ENCODE assay signal across 8 mouse cellular contexts in the genomic region with DNA sequence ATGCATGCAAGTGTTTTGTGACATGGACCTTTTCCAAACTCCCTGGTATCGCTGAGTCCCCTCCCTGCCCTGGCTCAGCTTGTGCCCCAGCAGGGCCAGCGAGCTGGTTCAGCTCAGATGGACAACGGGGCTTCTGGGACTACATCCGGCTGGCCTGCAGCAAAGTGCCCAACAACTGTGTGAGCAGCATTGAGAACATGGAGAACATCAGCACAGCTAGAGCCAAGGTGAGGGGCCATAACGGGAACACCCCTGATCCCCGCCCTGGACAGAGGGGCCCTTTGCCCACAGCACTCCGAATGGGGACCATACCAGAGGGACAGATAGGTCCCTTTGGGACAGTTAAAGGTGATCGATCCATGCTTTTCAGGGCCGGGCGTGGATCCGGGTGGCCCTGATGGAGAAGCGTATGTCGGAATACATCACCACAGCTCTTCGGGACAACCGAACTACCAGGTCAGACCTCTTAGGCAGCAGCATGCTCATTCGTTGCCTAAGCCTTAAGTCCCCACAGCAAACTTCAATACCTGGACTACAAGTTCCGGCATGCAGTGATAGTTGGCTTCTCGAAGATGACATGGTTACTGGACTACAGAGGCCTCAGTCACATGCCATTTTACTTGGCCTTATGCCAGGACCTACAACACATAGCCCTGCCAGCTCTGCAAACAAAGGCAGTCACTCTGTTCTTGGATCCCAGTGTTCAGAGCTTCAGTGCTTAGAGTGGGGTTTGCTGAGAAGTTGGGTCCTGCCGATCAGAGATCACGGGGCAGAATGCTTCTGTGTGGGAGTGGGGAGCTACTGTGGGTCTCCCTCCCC. TPM values are rescaled to one million over a fixed set of nuclear protein-coding genes. Genes with fewer than 3 reads are reported as not detected.
A peak's percentile ranks its signal among the peaks of the same experiment; 100 is the strongest.
DNase-seq lines count a peak whose midpoint lies in the region; ATAC-seq lines count a peak whose summit lies in the region.
"Had no signal": no experiment of that assay in that cellular context is flagged by ENCODE, and none has a peak within 500 bp of the region (broad histone marks: within the 10 kb centered on the region; RNA-seq: fewer than 3 reads in every experiment).

No protein-coding gene starts in this region.

- peak; percentile 74 for DNase-seq in layer of hippocampus, adult 11-12 months (ENCODE audit: low spot score)
- no peak for DNase-seq in layer of hippocampus, adult 9-10 months (ENCODE audit: low spot score)
- peak; percentile 80 for DNase-seq in MN1 (ENCODE audit: low spot score)
- DNase-seq in cerebellum, adult 11 months, result peak; percentile 64
- DNase-seq in layer of hippocampus, adult 8-10 months (ENCODE audit: low spot score in 2 of 2), result peak; percentile 56 to 71
- no peak for DNase-seq in urinary bladder, postnatal 25 days (ENCODE audit: low spot score)

- no peak for ATAC-seq in megakaryocyte progenitor cell, adult 5-6 weeks (replicated peaks; ENCODE audit: poor library complexity)

RNA-seq across cellular contexts. Expression of gene Rundc3a, which starts 5.0 kb away (rescaled TPM):
- total RNA-seq in layer of hippocampus, adult 8-10 months (2022), result 100 to 1,000 TPM; 420 to 453 (median 428) TPM
- total RNA-seq in megakaryocyte progenitor cell, adult 5-6 weeks (2015), result not detected in 2 replicates
- not detected in 2 replicates for total RNA-seq in megakaryocyte progenitor cell, adult 5-6 weeks (2017)
- total RNA-seq: heart, postnatal 25 days had no signal

RNA-seq across cellular contexts. Expression of gene Slc25a39, which starts 9.5 kb away (rescaled TPM):
- total RNA-seq in layer of hippocampus, adult 8-10 months (2022), result 10 to 100 TPM; 62.0 to 72.4 (median 64.6) TPM
- total RNA-seq in megakaryocyte progenitor cell, adult 5-6 weeks (2015), result 95.5 and 124 TPM in 2 replicates
- total RNA-seq in megakaryocyte progenitor cell, adult 5-6 weeks (2017), result 48.7 and 52.7 TPM in 2 replicates

RNA-seq across cellular contexts. Expression of gene Grn, which starts 31.9 kb away (rescaled TPM):
- total RNA-seq in layer of hippocampus, adult 8-10 months (2022), result 100 to 1,000 TPM in 2 of 4 experiments, 10 to 100 TPM in 2; 61.9 to 191 (median 114) TPM
- 119 and 136 TPM in 2 replicates for total RNA-seq in megakaryocyte progenitor cell, adult 5-6 weeks (2015)
- total RNA-seq in megakaryocyte progenitor cell, adult 5-6 weeks (2017), result 44.0 and 45.4 TPM in 2 replicates

RNA-seq across cellular contexts. Expression of gene Slc4a1, which starts 32.2 kb away (rescaled TPM):
- total RNA-seq in layer of hippocampus, adult 8-10 months (2022), result under 1 TPM in 2 of 4 experiments, not detected in 2; 0.10 to 0.11 TPM
- 1.1 and 2.0 TPM in 2 replicates for total RNA-seq in megakaryocyte progenitor cell, adult 5-6 weeks (2015)
- total RNA-seq in megakaryocyte progenitor cell, adult 5-6 weeks (2017), result 0.61 and 0.62 TPM in 2 replicates

RNA-seq across cellular contexts. Expression of gene Fam171a2, which starts 49.3 kb away (rescaled TPM):
- 10 to 100 TPM; 77.6 to 94.7 (median 85.7) TPM for total RNA-seq in layer of hippocampus, adult 8-10 months (2022)
- 0.05 and 0.07 TPM in 2 replicates for total RNA-seq in megakaryocyte progenitor cell, adult 5-6 weeks (2015)
- 0.04 and 0.24 TPM in 2 replicates for total RNA-seq in megakaryocyte progenitor cell, adult 5-6 weeks (2017)

Comparison
In these comparisons a context has a peak if more than half of its experiments do, and no peak if none do; other contexts are left out.
1. DNase-seq: peak in layer of hippocampus, adult 11-12 months (single experiment), MN1 (single experiment), cerebellum, adult 11 months (single experiment) and layer of hippocampus, adult 8-10 months (2 of 2); none in layer of hippocampus, adult 9-10 months (single experiment) and urinary bladder, postnatal 25 days (single experiment).
2. RNA of gene Rundc3a, which starts 5.0 kb away (total RNA-seq): 420 to 453 TPM in layer of hippocampus, adult 8-10 months; not detected in megakaryocyte progenitor cell, adult 5-6 weeks; every median in the first group is over 100 times any median in the second.